Mouse (Mus musculus) thymus, postnatal 0 days (tissue): Measurements from ENCODE around the gene Camk1d. TPM values are rescaled to one million over a fixed set of nuclear protein-coding genes. Genes with fewer than 3 reads are reported as not detected.

Experiments
- DNase-seq: peaks from one replicate; pipeline ENCODE4 v3.0.0-alpha.2; 2015; ENCODE audit warnings: low spot score
- polyA plus RNA-seq: library from polyadenylated mRNA; unstranded; fragments of >200 nt; fragmentation: Nextera tagmentation; extraction: Ambion mirVana; gene quantifications from 2 replicates; pipeline ENCODE4 v1.2.1, GENCODE M21; 2015

The Camk1d gene
- polyA plus RNA-seq, 1 experiment from 2014 or later: 14.4 TPM

DNA sequence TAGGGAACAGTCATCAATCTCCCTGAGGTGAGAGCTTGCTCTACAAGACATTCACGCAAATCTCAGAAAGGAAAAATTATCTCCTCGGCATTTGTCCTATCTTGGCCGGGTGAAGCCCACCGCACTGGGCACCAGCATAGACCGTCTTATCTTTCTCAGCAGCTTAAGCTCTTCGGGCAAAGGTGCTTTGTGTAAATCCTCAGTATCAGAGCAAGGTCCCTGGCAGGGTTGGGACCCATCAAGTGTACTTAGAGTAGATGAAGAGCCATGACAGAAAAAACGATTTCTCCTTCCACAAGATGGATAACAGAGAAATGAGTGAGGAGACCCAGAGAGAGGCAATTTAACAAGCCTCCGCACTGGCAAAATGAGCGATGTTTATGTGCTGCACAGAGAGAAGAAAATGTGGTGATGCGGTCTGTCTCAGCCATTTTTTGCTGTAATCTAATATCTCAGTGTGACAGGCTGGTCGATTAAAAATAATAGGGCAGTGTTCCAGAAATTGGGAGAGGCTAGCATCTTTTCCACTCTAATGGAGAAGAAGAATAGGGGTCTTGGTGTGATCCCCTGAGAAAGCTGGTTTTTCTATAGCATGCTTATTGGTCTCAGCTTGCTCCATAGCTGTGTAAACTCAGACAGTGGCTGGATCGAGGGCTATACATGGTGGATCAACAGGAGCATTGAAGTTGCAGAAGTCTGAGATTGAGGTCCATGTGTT is 386.6 kb downstream of the Camk1d start:
- DNase-seq: no peak

DNA sequence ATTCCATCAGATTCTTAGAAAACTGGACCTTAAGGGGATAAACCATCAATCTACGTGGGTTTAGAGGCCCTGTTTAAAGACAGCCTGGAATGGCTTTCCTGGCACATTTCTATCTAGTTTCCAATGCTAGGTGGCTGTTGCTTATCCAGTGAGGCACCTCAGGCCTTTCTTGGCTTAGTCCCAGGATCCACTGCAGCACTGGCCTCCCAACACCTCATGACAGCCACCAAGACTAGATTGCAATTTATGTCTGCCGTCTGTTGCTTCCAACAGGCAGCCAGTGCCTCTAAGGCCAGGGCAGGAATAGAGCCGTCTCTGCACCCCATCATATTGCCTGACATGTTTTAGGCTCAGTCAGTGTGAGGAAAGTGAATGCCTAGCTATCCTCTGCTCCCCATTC is 389.5 kb downstream of the Camk1d start:
- no peak for DNase-seq

DNA sequence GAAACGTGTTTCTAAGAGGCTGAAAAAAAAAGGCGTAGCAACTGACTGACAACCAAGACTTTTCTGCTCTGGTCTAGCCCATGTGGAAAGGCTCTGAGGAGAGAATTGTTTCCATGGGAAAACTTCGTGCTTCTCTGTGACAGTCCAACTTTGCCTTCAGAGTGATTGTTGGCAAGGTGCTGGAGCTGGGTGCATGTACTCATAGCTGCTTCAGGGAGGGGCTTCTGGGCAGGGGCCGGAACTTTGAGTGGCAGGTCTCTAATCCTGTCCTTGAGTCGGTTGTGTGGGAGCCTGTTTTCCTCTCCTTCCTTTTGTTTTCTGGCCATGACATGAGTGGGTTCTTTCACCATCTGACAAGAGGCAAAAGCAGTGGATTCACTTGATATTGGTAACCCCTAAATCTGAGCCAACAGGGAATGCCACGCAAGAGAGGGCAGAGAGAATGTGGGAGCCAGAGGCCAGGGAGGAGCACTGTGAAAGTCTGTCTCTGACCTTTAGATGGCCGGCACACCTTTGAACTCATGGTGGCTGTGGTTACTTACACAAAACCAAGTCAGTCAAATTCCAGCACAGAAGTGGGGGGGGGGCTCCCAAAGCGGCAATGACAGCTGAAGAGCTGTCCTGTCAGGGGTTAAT is 392.5 kb downstream of the Camk1d start:
- no peak for DNase-seq

DNA sequence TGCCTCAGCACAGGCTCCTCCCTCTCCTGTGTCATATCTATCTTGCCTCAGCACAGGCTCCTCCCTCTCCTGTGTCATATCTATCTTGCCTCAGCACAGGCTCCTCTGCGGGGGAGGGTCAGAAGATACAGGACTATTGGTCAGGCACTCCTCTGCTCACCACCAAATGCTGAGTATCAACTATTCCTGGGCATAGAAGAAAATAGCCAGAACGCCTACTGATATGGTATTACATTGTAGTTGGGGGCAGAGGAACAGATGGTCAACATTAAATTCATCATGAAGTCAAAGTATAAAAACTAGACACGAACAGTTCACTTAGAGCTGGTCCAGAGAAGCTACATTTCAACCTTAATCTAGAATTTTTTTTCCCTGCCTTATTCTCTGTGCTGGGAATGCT is 395.2 kb downstream of the Camk1d start:
- no peak for DNase-seq

DNA sequence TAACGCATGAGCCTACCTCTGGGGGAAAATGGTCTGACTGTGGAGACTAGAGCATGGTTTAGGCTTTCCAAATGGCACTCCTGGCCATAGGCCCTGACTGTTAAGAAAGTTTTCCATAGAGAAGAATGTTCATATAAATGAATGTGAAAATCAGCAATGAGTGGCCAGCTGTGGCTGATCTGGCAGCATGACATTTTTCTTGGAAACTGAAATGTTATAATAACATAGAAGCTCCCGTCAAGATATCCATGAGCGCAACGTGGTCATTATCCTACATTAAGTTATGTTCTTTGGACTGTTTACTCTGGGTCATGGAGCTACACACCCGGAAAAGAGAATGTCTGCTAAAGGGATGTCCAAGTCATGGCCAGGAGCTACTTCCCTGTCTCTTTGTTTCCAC is 397.6 kb downstream of the Camk1d start:
- DNase-seq: no peak

DNA sequence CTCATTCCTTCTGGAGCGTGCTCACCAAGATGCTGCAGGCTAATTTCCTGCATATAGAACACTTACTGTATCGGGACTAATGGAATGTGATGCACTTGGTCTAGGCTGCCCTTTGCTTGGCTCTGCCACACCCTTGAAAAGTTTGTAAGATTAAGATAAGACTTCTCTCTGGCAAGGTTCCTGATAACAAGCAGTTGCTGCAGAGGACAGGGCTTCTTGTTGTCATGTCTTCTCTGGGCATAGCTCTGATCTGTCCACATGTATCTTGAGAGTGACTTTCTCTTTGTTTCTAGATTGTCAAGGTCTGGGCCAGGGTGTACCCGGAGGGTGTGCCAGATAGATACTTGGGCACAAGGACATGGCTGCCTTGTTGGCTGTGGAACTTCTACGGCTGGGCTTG is 398.1 kb downstream of the Camk1d start:
- DNase-seq: no peak

DNA sequence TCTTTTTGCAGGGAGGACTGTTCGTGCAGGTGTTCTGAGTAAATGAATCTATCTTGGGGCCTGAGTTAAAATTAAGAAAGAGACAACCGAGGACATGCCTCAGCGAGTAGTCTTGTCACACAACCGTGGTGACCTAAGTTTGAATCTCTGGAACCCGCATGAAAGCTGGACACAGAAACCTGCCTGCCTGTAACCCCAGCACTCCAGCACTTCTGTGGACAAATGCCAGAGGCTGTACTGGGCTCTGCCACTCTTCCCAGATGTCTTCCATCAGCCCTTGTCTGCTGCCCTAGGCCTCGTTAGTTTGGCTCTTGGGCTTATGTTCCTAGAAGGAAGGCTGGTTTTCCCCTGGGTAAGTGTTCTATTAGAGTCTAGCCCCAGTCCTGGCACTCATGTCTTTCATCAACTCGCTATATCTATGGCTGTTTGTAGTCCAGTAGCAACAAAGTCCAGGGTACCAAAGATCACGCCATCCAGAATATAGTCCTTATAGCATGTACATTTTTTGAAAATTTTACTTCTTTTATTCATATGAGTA is 399.0 kb downstream of the Camk1d start:
- DNase-seq: no peak

DNA sequence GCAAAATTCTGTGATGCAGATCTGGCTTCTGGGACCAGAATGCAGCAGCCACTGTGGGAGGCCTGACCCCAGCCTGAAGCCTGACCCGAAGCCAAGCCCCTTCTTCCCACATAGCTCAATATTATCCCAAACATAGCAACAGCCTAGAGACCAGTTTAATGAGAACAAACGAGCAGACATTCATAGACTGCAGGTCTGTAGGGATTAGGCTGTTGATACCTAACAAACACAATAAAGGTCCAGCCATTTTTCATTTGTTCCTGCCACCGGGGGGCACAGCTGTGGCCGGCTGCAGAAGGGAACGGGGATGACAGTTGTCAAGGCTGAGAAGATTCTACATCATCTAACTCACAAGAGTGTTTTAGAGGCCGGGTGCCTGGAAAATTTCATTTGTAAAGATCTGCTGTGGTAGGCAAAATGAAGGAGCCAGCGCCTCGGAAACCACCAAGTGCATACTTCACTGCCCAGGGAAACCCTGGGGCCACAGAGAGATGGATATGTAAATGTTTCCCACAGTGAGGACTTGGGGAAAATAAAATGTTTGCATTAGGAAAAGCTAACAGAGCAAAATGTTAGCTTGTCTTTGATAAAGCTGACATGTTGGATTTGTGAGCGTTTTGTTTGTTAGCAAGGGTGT is 399.7 kb downstream of the Camk1d start:
- DNase-seq: no peak

DNA sequence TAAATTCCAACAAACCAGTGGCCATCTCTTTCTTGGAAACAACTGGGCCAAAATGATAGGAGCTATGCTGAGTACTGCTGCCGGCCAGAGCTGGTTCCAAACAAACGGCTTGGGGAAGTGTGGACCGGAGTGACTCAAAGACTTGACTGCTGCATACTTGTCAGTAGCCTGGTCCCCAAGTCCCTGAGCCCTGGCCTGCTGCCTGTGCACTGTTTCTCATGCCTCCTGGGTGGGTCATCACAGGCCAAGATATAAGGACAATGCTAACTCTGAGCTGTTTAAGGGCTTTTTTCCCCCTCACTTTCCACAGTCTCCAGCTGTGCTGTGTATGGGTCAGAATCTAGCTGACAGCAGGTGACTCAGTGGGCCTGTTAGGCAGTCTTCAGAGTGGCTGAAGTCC is 409.2 kb downstream of the Camk1d start:
- no peak for DNase-seq

DNA sequence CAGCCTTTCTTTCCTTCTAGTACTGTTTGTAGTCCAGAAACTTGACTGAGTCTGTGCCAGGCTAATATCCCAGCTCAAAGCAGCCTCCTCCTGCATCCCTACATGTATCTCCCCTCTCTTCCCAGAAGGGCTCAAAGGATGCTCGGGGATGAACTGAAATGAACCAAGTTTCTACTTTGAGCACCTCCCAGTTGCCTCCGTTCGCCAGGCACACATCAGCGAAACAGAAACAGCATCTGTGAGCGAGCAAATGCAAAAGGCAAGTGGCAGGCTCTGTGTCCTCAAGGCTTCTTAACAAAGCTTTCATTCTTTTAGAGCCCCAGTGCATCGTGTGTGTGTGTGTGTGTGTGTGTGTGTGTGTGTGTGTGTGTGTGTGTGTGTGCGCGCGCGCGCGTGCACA is 409.9 kb downstream of the Camk1d start:
- no peak for DNase-seq

DNA sequence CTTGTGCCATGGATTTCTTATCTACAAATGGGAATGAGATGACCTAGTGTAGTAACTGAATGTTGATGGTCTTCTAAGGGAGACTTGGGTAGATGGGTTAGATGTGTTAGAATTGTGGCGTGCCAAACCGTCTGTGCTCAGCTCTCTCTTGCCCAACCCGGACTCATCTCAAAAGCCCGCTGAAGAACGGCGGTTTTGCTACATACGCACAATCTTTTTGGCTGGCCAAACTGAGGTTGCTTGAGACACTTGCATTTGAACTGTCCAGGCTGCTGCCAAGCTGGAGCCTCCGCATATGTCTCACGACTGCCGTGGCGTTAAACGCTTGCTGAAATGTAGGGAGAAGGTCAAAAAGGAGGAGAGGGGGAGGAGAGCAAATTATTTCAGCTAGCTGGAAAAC is 413.0 kb downstream of the Camk1d start:
- DNase-seq: no peak

DNA sequence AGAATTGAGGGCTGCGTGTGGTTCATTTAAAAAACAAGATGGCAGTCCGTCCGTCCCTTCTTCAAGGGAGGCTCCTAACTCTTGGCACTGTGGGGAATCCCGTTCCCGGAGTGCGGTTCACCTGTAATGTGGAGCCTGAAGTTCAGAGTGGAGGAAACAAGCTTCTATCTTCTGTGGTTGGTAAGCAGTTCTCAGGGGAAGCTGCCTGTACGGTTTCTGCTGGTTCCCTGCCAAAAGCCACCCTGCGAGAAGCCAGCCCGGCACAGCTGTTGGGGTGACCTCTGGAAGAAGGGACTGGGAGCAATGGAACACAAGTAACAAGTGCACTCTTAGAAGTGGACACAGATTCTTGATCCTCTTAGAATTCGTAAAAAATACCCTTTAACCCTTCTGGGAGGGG is 416.2 kb downstream of the Camk1d start:
- DNase-seq: no peak

DNA sequence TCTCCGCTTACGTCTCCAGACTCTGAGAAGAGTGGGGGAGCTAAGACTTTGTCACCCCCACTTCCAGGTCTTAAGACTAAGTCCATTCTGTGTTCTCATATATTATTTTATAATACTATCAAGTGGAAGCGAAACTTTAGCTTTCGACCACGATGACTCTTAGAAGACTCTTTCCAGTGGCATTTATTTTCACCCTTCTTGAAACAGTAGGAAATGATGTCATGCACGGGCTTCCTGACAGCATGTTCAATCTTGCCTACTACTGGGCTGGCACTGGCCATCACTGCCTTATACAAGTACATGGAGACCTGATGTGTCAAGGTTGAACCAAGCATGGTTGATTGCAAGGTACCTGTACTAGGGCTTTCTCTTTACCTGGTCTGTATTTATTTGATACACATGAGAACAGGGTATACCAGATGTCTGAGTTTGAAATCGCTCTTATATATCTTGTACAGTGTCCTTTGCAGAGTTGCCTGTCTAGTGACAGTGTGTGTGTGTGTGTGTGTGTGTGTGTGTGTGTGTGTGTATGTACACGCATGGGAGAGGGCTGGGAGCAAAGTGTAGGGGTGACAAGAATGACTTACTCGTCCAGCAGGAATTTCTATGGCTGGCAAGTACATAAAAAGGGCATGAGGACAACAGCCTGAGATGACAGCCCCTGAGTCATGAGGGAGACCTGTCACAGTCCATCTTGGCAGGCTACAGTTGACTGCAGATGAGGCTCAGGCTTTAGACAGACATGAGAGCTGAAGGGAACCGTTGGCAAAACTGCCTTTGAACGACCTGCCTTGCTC is 417.4 kb downstream of the Camk1d start:
- no peak for DNase-seq

DNA sequence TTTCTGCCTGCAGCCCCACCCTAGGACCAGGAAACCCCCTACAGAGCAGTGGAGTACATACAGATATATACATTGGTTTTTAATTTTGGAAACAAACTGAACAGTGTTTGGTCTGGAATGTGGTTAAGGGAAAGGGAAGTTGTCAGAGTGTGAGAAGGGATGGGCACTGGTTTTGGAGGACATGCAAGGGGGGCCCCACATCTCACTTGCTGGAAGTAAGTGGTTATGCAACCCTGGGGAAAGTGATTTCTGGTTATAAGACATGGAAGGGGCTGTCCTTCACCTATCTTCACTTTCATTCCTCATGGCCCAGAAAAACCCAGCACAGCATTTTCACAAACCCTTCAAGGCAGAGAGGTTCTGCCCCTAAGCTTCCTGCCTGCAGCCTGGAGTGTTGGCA is 419.2 kb downstream of the Camk1d start:
- DNase-seq: no peak

DNA sequence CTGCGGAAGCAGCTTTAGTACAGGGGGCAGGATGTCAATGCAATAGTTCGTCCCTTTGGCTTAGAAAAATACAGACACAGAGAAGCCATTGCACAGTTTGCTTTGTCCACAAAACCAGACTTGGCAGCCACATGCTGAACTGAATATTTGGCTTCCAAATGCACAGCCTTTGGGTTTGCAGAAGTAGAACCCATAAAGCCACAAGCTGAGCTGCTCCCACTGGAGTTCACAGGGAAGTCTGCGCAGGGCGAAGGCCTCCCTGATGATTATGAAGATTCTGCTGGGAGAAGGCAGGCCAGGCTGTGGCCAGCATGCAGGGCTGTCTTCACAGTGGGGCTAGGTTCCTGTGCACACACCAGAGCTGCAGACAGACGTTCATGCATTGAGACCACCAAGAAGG is 419.9 kb downstream of the Camk1d start:
- no peak for DNase-seq

DNA sequence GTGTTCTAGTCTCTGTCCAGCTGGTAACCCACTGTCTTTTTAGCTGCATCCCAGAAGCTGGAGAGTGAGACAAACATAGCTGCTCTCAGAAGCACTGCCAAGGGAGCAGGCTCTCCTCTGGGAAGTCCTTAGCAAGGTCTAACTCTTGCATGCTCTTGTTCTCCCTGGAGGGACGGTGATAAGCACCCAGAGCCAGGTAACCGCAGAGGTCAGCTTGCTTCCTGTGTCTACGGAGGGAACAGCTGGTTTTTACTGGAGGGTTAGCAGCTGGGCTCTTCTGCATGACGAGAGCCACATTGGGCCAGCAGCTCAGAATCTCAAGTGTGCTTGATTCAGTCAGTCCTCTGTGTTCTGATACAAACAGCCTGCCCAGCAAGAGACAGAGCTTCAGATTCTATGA is 425.7 kb downstream of the Camk1d start:
- no peak for DNase-seq

DNA sequence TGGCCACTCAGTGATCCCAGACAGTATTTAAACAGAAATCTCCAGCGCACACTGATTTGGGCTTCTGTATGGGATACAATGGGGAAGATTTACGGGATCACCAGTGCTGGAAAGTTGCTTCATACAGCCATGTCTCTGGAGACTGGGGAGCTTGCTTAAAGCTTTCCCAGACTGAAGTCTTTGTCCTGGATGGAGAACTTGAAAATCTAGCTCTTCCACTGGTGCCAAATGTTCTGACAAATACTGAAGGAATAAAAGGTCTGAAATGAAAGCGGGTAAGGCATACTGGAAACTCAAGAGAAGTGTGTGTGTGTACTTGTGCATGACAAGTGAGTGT is 427.3 kb downstream of the Camk1d start:
- no peak for DNase-seq

DNA sequence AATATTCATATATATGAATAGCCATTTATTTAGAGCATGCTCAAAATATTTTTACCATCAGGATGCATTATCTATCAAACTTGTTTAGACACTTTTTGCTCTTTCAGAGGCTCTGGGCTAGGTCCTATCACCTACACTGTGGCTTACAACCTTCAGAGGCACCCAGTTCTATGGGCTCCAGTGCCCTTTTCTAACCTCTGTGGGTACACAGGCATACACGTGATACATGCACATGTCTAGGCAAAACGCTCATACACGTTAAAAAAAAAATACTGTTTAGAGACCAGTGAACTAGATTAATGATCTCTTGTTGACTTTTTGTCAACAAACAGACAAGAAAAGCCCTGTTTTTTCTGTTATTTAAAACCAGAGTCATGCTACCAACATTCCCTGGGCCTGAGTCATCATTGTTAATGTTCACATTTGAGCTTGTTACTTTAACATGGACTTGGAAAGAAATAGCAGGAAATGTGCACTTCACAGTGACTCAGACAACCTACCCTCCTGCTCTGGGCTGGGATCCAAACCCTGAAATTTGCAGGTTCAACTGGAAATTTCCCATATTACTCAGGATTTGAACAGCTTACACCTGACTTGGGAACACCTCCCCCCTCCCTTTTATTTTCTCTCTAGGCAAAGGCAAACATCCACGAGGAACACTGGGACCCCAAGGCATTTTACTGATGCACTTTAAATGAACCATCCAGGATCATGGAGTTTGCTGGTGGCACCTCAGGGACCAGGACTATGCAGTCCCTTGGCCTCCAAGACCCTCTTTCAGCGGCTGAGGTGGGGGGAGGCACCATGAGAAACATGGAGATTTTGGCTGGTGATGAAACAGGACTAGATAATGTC is 427.9 kb downstream of the Camk1d start:
- DNase-seq: no peak

DNA sequence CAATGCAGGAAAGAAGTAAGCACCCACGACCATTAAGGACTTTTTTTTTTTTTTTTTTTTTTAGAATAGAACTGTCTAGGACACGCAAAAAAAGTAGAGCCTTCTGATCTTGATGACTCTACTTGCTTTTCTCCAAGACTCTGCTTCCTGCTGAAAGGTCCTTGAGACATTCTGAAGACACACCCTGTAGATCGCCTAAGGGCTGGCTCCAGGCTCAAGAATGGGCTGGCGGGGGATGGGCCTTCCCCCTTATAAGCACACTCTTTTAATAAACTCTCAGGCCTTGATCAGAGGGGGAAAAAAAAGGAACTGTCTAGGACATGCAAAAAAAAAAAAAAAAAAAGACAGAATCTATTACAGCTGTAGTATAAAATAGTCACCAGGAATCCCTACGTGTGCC is 430.0 kb downstream of the Camk1d start:
- no peak for DNase-seq

DNA sequence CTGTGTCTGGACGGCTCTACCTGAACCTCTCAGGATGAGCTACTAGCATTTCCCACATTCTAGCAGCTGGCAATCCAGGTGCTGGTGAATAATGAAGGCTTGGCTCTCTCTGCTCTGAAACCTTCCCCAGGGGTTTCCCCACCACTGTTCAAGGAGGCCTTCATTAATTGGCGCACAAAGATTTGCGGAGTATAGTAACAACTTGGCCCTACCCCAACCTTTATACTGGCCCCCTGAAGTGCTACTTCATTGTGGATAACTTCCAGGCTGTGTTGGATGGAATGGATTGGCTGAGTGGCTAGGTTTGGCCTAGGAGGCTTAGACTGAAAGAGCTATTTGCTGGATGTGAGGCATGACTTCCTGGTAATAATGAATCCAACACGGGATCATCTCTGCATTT is 431.7 kb downstream of the Camk1d start:
- DNase-seq: no peak

DNA sequence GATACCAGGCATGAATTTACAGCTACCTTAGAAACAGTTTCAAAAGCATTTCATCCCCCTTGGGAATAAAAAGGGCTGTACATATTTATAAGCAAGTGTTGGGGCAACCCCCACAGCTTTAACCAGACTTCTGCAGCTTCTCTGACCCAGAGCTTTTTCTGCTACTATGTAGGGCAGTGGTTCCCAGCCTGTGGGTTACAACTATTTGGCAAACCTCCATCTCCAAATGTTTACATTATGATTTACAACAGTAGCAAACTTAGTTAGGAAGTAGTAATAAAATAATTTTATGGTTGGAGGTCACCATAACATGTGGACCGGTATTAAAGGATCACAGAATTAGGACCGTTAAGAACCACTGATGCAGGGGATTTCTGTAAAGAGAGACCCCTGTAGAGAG is 446.3 kb downstream of the Camk1d start:
- DNase-seq: no peak
